Mouse (Mus musculus) cerebellum, adult 8-10 months (tissue): ENCODE measurements around the gene Grxcr1.

Experiments
- DNase-seq: peaks from one replicate; pipeline ENCODE4 v3.0.0; 2022

Grxcr1 gene

DNA sequence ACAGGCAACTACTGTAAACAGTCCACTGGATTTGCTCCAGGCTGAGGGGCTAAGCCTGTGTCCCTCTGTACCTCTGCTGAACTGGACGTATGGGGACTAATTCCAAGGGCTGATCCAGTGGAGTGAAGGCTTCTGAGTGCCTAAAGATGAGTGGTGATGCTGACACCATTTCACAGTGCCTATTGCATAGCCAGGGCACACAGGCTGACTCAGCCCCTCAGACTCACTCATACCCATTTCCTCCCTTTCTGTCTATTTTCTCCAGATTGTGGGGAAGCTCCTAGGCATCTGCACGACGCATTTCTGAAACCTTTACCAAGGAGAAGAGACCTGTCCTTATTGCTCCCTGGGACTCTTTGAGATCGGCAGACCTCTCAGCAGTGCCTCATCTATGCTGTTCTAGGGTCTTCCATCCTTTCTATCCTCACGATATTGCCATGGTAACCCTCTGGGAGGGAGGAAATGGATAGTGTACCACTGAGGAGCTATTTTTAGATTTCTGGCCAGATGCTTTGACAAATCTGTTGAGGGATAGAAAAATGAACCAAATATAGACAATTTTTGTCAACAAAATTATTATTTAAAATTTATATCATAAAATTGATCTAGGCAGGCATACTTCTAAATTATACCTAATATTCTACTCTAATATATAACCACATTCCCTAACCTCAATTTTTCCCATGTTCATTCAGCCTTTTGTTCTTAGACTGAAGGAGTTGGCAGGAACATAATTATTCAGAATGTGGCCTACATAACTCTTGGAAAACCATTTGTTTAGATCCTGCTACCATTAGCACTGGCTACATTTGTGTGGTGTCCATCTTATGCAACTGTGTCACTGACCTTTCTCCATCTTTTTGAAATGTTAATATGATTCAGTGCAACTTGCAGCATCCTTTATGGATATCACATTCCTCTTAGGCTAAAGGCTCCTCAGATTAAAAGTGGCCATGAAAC, 66.3 kb downstream of the Grxcr1 start:
- no peak for DNase-seq

GRCm38 (mm10) chr5:68112430-68113036, 80.9 kb downstream of the Grxcr1 start:
- DNase-seq = peak; percentile 53

DNA sequence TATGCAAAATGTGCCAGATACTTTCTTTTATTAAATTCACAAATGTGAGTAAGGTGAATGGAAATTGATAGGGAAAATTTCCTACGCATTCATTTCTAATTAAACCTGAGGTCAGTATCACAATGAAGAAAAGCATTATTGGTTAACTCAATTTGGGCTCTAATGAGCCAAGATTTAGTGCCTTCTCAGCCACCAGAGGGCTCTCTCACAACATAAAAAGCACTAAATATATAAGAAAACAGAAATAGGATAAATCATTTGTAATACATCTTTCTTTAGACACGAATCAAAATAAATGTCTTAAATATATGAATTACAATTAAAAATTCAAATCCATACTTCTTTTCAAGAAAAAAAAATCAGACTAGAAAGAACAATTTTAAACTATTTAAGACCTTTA, 89.2 kb downstream of the Grxcr1 start:
- DNase-seq = no peak

GRCm38 (mm10) chr5:68122883-68123282, 91.2 kb downstream of the Grxcr1 start:
- DNase-seq = no peak

GRCm38 (mm10) chr5:68125478-68125877, 93.8 kb downstream of the Grxcr1 start:
- no peak for DNase-seq

DNA sequence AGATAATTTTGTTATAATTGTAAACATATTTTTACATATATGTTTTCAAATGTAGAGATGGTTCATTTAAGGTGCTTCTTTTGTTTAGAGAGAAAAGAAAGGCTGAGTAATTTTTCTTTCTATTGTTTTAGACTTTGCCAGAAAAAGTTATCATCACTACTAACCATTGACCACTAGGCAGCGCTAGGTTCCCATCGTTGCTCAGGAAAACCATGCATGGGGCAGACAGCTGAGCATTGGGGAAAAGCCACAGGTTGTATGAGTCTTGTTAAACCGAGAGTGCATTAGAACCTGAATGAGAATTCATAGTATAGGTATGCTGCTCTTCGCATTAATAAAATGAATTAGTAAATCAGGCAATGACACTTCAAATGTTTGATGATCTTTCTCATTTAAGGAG, 96.8 kb downstream of the Grxcr1 start:
- DNase-seq = peak; percentile 48

DNA sequence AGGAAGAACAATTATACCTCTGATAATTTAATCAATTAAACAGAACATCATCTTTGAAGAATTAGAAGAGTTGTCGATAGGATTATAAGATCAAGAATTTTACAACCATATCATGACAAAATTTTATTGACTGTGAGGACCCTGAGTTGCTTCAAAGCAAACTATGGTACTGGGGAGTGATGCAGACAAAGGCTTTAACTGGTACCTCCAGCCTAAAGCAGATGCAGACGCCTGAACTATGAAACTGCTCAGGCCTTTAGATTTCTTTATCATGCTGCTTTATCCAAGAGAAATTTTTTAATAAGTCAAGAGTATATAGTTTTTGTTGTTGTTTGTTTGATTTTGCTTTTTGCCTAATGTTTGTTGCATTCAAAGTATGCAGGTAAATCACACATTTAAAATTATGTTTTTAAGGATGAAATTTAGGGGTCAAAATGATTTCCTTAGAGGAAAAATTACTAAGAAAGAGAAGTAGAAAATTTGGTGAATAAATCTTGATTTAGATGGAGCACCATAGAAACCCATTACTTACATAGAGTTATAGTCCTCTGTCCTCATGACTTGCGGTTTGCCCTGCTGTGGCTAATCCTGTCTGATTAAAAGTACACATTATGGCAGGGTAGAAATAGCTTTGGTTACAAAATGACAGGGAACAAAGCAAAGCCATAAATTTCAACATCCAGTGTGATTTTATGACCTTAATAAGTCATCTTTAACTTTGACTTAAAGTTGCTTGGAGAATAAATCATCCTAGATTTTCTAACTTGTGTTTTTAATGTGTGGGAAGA, 97.4 kb downstream of the Grxcr1 start:
- no peak for DNase-seq

GRCm38 (mm10) chr5:68146818-68147217, 115.2 kb downstream of the Grxcr1 start:
- no peak for DNase-seq

- DNase-seq = peak; percentile 71
Measured at GRCm38 (mm10) chr5:68149946-68150345, 118.3 kb downstream of the Grxcr1 start.

DNA sequence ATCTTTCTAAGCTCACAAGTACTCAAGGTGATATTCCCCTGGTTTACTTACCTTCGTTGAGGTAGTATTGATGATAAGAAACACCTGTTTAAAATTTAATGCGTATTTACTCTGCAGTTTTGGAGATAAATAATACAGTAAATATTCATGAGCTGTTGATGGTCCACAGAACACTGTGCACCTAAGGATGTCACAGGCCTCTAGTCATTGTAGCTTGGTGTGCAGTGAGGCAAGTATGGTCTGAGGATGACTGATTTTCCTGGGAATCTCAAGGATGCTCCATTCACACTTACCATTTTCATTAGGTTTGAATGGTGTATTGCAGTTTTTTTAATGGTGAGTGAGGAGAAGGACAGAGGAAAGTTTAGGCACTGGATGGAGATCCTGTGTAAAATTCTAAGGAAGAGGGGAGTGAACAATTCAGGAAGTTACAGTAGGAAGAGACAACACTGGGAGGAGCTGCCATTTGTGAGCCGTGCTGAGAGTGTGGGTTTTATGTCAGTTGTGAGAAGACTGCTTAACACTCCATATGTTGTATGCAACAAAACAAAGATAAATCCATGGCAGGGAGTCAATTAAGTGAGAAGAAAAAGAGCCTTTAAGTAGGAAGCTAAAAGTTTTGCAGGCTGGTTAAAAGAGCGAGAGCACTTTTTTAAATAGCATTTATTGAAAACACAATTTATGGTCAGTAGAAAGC, 118.9 kb downstream of the Grxcr1 start:
- DNase-seq = no peak

- no peak for DNase-seq
Measured at GRCm38 (mm10) chr5:68162503-68162902, 130.9 kb downstream of the Grxcr1 start.

DNA sequence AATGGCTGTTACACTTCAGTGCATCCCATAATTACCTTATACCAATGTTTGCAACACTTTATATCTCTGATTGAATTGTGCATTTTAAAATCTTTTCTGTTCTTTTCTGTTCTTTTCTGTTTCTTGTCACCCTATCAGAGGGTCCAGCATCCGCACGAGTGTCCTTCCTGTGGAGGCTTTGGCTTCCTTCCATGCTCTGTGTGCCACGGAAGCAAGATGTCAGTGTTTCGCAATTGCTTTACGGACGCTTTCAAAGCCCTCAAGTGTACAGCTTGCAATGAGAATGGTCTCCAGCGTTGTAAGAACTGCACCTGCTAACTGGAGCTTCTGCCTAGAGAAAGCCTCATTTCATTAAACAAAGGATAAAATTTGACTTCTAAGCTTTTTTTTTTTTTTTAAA, 134.3 kb downstream of the Grxcr1 start:
- DNase-seq = no peak
